Mouse (Mus musculus) MEL (cell line): Measurements from ENCODE around the gene Olfr315. TPM values are rescaled to one million over a fixed set of nuclear protein-coding genes. Genes with fewer than 3 reads are reported as not detected.
A peak's percentile ranks its signal among the peaks of the same experiment; 100 is the strongest.

Experiments used
- DNase-seq: peaks from one replicate; pipeline ENCODE4 v3.0.0; 2011; ENCODE audit warnings: low read depth, low spot score
- H3K27ac ChIP-seq: 2 replicates; pipeline ENCODE4 v1.5.1; 2012; ENCODE audit warnings: low read depth, mild to moderate bottlenecking, control low read depth, low read length, moderate library complexity; ENCODE audit not compliant: control insufficient read depth
- H3K27me3 ChIP-seq, 2 experiments: fragments of 150-350 bp in 1 of 2; sonication (generic) in 1 of 2; 2 replicates each; pipeline ENCODE4 v1.6.1; 2012; ENCODE audit warnings: low read length in 2 of 2, mild to moderate bottlenecking in 2 of 2, improper control_type of control experiment in 1 of 2, moderate library complexity in 1 of 2; ENCODE audit not compliant: insufficient read depth in 2 of 2, control insufficient read depth in 1 of 2
- H3K36me3 ChIP-seq, 2 experiments: 2 replicates each; pipeline ENCODE4 v1.6.1; 2012 to 2014; ENCODE audit warnings: low read length in 2 of 2, improper control_type of control experiment in 1 of 2, inconsistent platforms in 1 of 2, mild to moderate bottlenecking in 1 of 2; ENCODE audit not compliant: insufficient read depth in 2 of 2, control insufficient read depth in 1 of 2
- H3K4me1 ChIP-seq, 2 experiments: fragments of 150-350 bp in 1 of 2; sonication (generic) in 1 of 2; 2 replicates each; pipeline ENCODE4 v1.6.1; 2012; ENCODE audit warnings: low read length in 2 of 2, improper control_type of control experiment in 1 of 2, mild to moderate bottlenecking in 1 of 2; ENCODE audit not compliant: insufficient read depth in 2 of 2, control insufficient read depth in 1 of 2
- H3K4me3 ChIP-seq, 2 experiments: fragments of 150-350 bp in 1 of 2; sonication (generic) in 1 of 2; 2 replicates each; pipeline ENCODE4 v1.5.1; 2012; ENCODE audit warnings: low read depth in 2 of 2, low read length in 2 of 2, mild to moderate bottlenecking in 2 of 2, moderate library complexity in 2 of 2, control low read depth in 1 of 2, improper control_type of control experiment in 1 of 2; ENCODE audit not compliant: control insufficient read depth in 1 of 2, insufficient read depth in 1 of 2
- H3K79me2 ChIP-seq: 2 replicates; pipeline ENCODE4 v1.6.1; 2012; ENCODE audit warnings: mild to moderate bottlenecking, low read length, moderate library complexity; ENCODE audit not compliant: control insufficient read depth, poor library complexity, insufficient read depth
- H3K9ac ChIP-seq: 2 replicates; pipeline ENCODE4 v1.6.1; 2012; ENCODE audit warnings: low read depth, mild to moderate bottlenecking, control low read depth, low read length, moderate library complexity; ENCODE audit not compliant: control insufficient read depth, poor library complexity, severe bottlenecking
- H3K9me3 ChIP-seq: fragments of 150-350 bp; sonication (generic); replicated peaks from 2 replicates; pipeline ENCODE4 v1.6.1; 2012; ENCODE audit warnings: mild to moderate bottlenecking, low read length, improper control_type of control experiment, moderate library complexity; ENCODE audit not compliant: insufficient read depth
- CHD1 ChIP-seq: IDR thresholded peaks from 2 replicates; pipeline ENCODE4 v1.6.1; 2012; ENCODE audit warnings: low read depth, mild to moderate bottlenecking, inconsistent platforms, low read length, improper control_type of control experiment
- ETS1 ChIP-seq: IDR thresholded peaks from 2 replicates; pipeline ENCODE4 v1.6.1; 2012; ENCODE audit warnings: low read depth, mild to moderate bottlenecking, inconsistent platforms, low read length, improper control_type of control experiment, moderate library complexity
- GABPA ChIP-seq: IDR thresholded peaks from 2 replicates; pipeline ENCODE4 v1.6.1; 2012; ENCODE audit warnings: low read depth, mild to moderate bottlenecking, inconsistent platforms, low read length, improper control_type of control experiment, moderate library complexity
- HCFC1 ChIP-seq: IDR thresholded peaks from 2 replicates; pipeline ENCODE4 v1.6.1; 2012; ENCODE audit warnings: low read depth, mild to moderate bottlenecking, inconsistent platforms, low read length, improper control_type of control experiment, moderate library complexity
- KAT2A ChIP-seq: conservative IDR thresholded peaks from 2 replicates; pipeline ENCODE4 v1.6.1; 2012; ENCODE audit warnings: low read depth, low read length, improper control_type of control experiment, inconsistent platforms
- MAFK ChIP-seq: IDR thresholded peaks from 2 replicates; pipeline ENCODE4 v1.6.1; 2011; ENCODE audit warnings: low read depth, mild to moderate bottlenecking, low read length, improper control_type of control experiment, borderline replicate concordance
- MAX ChIP-seq: IDR thresholded peaks from 2 replicates; pipeline ENCODE4 v1.6.1; 2011; ENCODE audit warnings: low read length, improper control_type of control experiment
- MAZ ChIP-seq: IDR thresholded peaks from 2 replicates; pipeline ENCODE4 v1.6.1; 2012; ENCODE audit warnings: low read depth, mild to moderate bottlenecking, inconsistent platforms, low read length, improper control_type of control experiment
- MYC ChIP-seq: IDR thresholded peaks from 2 replicates; pipeline ENCODE4 v1.6.1; 2011; ENCODE audit warnings: low read depth, mild to moderate bottlenecking, low read length, improper control_type of control experiment, moderate library complexity
- NRF1 ChIP-seq: IDR thresholded peaks from 2 replicates; pipeline ENCODE4 v1.6.1; 2014; ENCODE audit warnings: low read depth, mild to moderate bottlenecking, inconsistent platforms, low read length, improper control_type of control experiment, moderate library complexity; ENCODE audit not compliant: poor library complexity, insufficient read depth, severe bottlenecking
- POLR2A ChIP-seq, 2 experiments: IDR thresholded peaks; 2 replicates each; pipeline ENCODE4 v1.6.1; 2011 to 2012; ENCODE audit warnings: low read length in 2 of 2, mild to moderate bottlenecking in 2 of 2, control low read depth in 1 of 2, improper control_type of control experiment in 1 of 2, low read depth in 1 of 2, moderate library complexity in 1 of 2; ENCODE audit not compliant: control insufficient read depth in 1 of 2, insufficient read depth in 1 of 2, poor library complexity in 1 of 2
- POLR2AphosphoS2 ChIP-seq: IDR thresholded peaks from 2 replicates; pipeline ENCODE4 v1.6.1; 2011; ENCODE audit warnings: low read length, improper control_type of control experiment
- POLR2AphosphoS5 ChIP-seq: IDR thresholded peaks from 2 replicates; pipeline ENCODE4 v1.6.1; 2012; ENCODE audit warnings: low read depth, borderline replicate concordance, mild to moderate bottlenecking, inconsistent platforms, low read length, moderate library complexity, mixed read lengths
- RAD21 ChIP-seq: IDR thresholded peaks from 2 replicates; pipeline ENCODE4 v1.6.1; 2011; ENCODE audit warnings: mild to moderate bottlenecking, low read depth, low read length, improper control_type of control experiment
- RCOR1 ChIP-seq: IDR thresholded peaks from 2 replicates; pipeline ENCODE4 v1.6.1; 2012; ENCODE audit warnings: low read depth, mild to moderate bottlenecking, inconsistent platforms, low read length, improper control_type of control experiment
- SMC3 ChIP-seq: IDR thresholded peaks from 2 replicates; pipeline ENCODE4 v1.6.1; 2011; ENCODE audit warnings: low read depth, low read length, improper control_type of control experiment
- TAL1 ChIP-seq: IDR thresholded peaks from 2 replicates; pipeline ENCODE4 v1.6.1; 2012; ENCODE audit warnings: mild to moderate bottlenecking, inconsistent platforms, low read length, moderate library complexity, mixed read lengths
- UBTF ChIP-seq: IDR thresholded peaks from 2 replicates; pipeline ENCODE4 v1.6.1; 2012; ENCODE audit warnings: low read depth, mild to moderate bottlenecking, inconsistent platforms, low read length, improper control_type of control experiment, moderate library complexity, borderline replicate concordance; ENCODE audit not compliant: insufficient read depth
- USF1 ChIP-seq: IDR thresholded peaks from 2 replicates; pipeline ENCODE4 v1.6.1; 2014; ENCODE audit warnings: low read depth, mild to moderate bottlenecking, inconsistent platforms, low read length, improper control_type of control experiment, moderate library complexity
- USF2 ChIP-seq, 2 experiments: IDR thresholded peaks; 2 replicates each; pipeline ENCODE4 v1.6.1; 2011 to 2012; ENCODE audit warnings: improper control_type of control experiment in 2 of 2, low read length in 2 of 2, borderline replicate concordance in 1 of 2, inconsistent platforms in 1 of 2, low read depth in 1 of 2, mild to moderate bottlenecking in 1 of 2; ENCODE audit not compliant: insufficient read depth in 1 of 2
- ZKSCAN1 ChIP-seq: IDR thresholded peaks from 2 replicates; pipeline ENCODE4 v1.6.1; 2012; ENCODE audit warnings: low read depth, mild to moderate bottlenecking, inconsistent platforms, low read length, improper control_type of control experiment, moderate library complexity
- polyA plus RNA-seq, 2 experiments: library from polyadenylated mRNA; stranded (reverse) in 1 of 2; unstranded in 1 of 2; fragments of >175 nt in 1 of 2; fragments of >200 nt in 1 of 2; gene quantifications; 2 replicates each; pipeline versions ENCODE4 v1.2.1 to v1.2.4; 2012; ENCODE audit warnings: low replicate concordance in 2 of 2, low read depth in 1 of 2; ENCODE audit not compliant: insufficient read length in 2 of 2, insufficient read depth in 1 of 2, missing spikeins in 1 of 2
- total RNA-seq: library from RNA; depleted of rRNA; stranded (reverse); fragments of 300-350 nt; gene quantifications from 2 replicates; pipeline ENCODE4 v1.2.3, GENCODE M21; 2012

Gene Olfr315
- total and polyA plus RNA-seq, 3 experiments = not detected

DNA sequence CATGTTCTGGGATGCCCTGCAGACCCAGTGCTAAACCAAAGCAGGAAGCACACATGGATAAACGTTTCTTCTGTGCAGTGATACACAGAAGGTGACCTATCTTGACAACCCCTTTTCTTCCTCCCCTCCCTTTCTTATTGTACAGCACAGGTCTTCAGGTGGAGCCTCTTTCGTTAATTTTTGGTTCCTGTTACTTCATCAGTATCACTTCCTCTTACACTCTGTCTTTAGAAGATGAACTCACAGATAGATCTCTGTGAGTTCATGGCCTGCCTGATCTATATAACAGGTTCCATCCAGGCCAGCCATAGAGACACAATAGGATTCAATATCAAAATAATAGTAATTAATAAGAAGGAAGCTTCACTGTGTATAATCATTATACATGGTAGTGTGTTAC lies 17.1 kb downstream of the Olfr315 start:
- H3K9ac ChIP-seq = no peak overlapping the region
- H3K27me3 ChIP-seq = peaks cover 2 to 5% of the 10 kb centered on the region in 2 experiments; a peak in 2 of 4 replicates
- H3K9me3 ChIP-seq = no peaks in the 10 kb centered on the region
- peak; percentile 31 for DNase-seq
- H3K4me3 ChIP-seq = no peak overlapping the region
- H3K27ac ChIP-seq = no peak overlapping the region
- no peaks in the 10 kb centered on the region for H3K79me2 ChIP-seq
- TF ChIP-seq POLR2AphosphoS2 (no peak), USF1 (no peak), POLR2AphosphoS5 (no peak), KAT2A (no peak), GABPA (no peak), CHD1 (no peak), UBTF (no peak), MAZ (no peak), MYC (no peak), ETS1 (no peak), NRF1 (no peak), HCFC1 (no peak), TAL1 (no peak), ZKSCAN1 (no peak), RCOR1 (no peak), POLR2A (IDR thresholded peaks at IDR 0.05; ENCODE audit: control insufficient read depth in 1 of 2, insufficient read depth in 1 of 2, low read depth in 1 of 2, low read length in 2 of 2, poor library complexity in 1 of 2) (no peak), SMC3 (no peak)
- peaks cover 0 to 5% of the 10 kb centered on the region in 2 experiments; a peak in 2 of 4 replicates for H3K36me3 ChIP-seq
- H3K4me1 ChIP-seq = peaks cover 0 to 7% of the 10 kb centered on the region in 2 experiments; a peak in 2 of 4 replicates

DNA sequence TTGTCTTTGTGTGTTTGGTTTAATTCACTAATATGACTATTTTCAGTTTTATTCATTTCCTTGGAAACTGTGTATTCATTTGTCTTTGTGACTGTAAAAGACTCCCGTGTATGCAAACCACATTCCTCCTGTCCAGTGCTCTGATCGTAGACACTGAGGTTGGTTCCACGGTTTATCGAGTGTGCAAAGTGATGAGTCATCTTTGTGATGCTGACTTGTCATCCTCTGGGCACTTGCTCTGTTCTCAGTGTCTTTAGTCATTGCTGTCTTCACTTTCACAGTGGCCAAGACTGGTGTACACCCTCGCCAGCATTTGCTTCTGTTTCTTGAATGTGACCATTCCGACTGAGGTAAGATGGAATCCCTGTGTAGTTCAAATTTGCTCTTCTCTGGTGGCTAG lies 17.7 kb downstream of the Olfr315 start:
- Histone ChIP-seq H3K4me1 (peaks cover 0 to 7% of the 10 kb centered on the region in 2 experiments; a peak in 2 of 4 replicates), H3K27me3 (peaks cover under 1 to 3% of the 10 kb centered on the region in 2 experiments; a peak in 2 of 4 replicates), H3K27ac (no peak overlapping the region), H3K36me3 (peaks cover 0 to 5% of the 10 kb centered on the region in 2 experiments; a peak in 2 of 4 replicates), H3K9me3 (no peaks in the 10 kb centered on the region), H3K9ac (no peak overlapping the region), H3K79me2 (no peaks in the 10 kb centered on the region), H3K4me3 (no peak overlapping the region)
- peak; percentile 63 for DNase-seq
- TF ChIP-seq MYC = no peak
- peak; percentile 81 for TF ChIP-seq MAFK
- no peak for TF ChIP-seq RAD21
- TF ChIP-seq MAX = no peak
- no peak for TF ChIP-seq USF2 (IDR thresholded peaks at IDR 0.05; ENCODE audit: borderline replicate concordance in 1 of 2, insufficient read depth in 1 of 2, low read depth in 1 of 2, low read length in 2 of 2)
